Mouse (Mus musculus) spleen, postnatal 14 days (tissue): ENCODE results near the gene Ogfrl1.
A peak's percentile ranks its signal among the peaks of the same experiment; 100 is the strongest.
"Not testable (repeated sequence)": the region's sequence is repeated elsewhere in the genome, so short reads cannot be mapped to it uniquely, and the experiment has no call there.

Source experiments
- DNase-seq, 2 experiments: peaks; one replicate each; pipeline ENCODE4 v3.0.0; 2021 to 2022; ENCODE audit warnings: low spot score in 2 of 2

Ogfrl1 gene

GRCm38 (mm10) chr1:23397623-23398022 is at the start of gene Ogfrl1:
TSS of gene Ogfrl1 (minus strand) at chr1:23397772.
- no peak for DNase-seq

GRCm38 (mm10) chr1:23445736-23446424 is 48.3 kb upstream of the Ogfrl1 start:
- no peak for DNase-seq

GRCm38 (mm10) chr1:23433612-23434011 is 36.0 kb upstream of the Ogfrl1 start:
- DNase-seq = no peak

DNA sequence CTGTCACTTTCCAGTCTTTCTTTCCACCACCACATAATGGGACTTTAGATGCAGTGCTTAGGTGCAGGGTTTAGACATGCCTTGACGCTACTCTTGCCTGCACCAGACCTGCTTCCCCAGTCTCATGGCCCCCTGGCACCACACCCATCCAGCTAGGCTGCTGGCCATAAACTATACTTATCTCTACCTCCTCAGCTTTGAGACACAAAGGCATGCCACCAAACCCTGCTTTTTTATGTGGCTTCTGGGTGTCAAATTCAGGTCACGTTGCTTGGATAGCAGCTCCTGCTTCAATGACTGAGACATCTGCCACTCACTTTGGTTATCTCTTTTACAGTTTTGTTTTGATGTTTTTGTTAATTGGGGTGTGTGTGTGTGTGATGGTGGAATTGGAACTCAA is 28.9 kb upstream of the Ogfrl1 start:
- DNase-seq = no peak

DNA sequence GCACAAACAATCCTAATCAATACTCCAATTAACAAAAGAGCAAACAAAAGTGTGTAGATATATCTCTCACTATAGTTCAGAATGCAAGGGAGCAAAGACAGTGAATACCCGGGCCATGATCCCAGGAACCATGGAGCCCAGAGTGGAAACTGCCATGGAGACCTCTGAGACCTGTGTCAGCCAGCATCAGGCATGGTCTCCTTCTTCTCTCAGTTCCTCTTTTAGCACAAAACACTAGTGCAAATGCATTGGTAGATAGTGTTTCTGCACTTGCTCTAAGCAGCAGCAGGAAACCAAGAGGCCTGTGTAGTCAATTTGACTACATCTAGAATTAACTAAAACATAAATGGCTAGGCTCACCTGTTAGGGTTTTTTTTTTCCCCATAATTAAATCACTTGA is 21.4 kb upstream of the Ogfrl1 start:
- no peak for DNase-seq

DNA sequence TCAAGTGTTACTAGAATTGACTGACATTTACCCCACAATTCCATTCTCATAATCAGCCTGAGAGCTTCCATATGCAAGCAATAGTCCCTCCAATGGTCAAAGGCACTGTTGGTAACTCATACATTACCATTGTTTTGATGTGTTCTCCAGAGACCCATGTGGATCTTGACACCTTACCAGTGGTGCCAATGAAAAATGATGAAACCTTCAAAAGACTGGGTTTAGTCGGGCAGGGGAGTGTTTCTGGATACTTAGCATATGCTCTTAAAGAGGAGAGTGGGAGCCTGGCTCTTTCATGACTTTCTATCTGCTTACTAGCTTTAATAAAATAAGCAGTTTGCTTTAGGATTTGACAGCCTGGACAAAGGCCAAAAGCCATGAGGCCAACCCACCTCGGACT is 20.5 kb upstream of the Ogfrl1 start:
- DNase-seq = no peak

DNA sequence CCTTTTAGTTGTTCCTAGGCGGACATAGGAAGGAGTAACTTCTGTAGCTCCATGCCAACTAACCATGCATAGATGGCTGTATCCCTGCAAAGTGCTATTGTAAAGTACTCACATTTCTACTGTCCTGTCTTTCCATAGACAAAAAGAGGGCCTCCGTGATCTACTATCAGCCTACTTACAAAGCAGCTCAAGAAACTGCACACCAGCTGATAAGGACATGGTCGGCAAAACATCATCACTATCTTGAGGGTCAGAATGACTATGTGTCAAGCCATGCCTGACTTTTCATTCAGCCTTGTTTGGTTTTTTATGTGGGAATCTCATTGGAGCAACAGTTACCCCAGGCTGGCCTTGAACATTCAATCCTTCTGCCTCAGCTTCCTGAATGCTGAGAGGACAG is 20.0 kb upstream of the Ogfrl1 start:
- DNase-seq = no peak

DNA sequence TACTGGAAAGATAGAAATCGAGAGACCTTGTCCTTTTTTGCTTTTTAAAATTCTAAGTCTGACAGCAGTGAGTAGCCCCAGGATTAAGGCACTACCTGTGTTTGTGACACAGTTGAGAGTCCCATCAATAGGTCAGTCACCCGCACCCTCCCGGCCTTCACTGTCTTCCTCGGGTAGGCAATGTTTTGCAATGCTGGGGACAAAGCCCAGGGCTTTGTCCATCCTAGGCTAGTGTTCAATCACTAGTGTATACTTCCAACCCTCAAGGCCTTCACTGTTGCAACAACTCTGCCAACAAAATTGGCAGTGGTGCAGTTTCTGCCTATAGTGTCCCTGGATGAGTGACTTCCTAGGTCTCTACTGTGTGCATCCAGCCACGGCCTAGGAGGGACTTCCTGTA is 14.0 kb upstream of the Ogfrl1 start:
- DNase-seq = no peak

GRCm38 (mm10) chr1:23409960-23410359 is 12.4 kb upstream of the Ogfrl1 start:
- DNase-seq = no peak

DNA sequence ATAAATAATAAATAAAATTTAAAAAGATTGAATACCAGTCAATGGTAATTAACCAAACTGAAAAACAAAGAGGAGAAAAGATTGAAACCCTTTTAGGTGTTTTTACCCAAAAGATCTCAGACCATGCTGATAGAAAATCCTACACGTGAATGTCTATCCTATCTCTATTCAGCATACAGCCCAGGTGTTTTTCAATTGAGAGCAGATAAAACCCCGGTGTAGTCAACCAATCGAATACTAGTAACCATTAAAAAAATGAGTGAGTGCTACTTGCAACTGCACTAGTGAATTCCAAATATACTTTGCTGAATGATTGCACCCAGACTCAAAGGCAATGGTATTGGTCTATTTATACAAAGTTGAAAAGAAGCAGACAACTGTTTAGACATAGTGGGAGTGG is 4.8 kb upstream of the Ogfrl1 start:
- no peak for DNase-seq

DNA sequence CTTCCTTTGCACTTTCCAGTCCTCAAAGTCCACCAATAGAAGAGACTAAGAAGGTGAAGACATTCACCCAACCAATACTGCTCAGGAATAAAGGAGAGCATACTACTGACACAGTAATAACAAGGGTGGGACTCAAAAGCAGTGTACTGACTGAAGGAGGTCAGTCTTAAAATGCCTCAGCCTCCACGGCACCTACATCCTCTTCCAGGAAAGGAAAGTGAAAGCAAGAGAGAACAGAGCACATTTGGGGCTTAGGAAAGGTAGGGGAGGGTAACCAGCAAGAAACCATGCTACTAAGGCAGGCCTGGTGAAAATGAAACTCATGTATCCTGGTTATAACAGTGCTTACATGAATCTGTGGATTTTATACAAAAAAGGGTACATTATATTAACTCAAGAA is 2.0 kb upstream of the Ogfrl1 start:
- no peak for DNase-seq

DNA sequence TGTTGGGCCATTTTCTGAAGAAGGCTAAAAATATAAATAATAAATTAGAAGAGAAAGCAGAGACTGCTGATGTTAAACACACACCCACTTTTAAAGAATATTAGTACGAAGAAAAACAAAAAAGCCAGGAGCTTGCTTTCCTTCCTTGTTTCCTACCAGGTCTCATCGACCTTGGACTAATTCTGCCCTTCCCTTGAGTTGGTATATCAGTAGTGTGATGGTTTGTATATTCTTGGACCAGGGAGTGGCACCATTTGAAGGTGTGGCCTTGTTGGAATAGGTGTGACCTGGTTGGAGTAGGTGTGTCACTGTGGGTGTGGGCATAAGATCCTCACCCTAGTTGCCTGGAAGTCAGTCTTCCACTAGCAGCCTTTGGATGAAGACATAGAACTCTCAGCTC is 3.2 kb downstream of the Ogfrl1 start:
- DNase-seq = not testable (repeated sequence)

- no peak for DNase-seq
Measured at GRCm38 (mm10) chr1:23391744-23392143, 5.8 kb downstream of the Ogfrl1 start.

- no peak for DNase-seq
Measured at GRCm38 (mm10) chr1:23384326-23384725, 13.2 kb downstream of the Ogfrl1 start.

DNA sequence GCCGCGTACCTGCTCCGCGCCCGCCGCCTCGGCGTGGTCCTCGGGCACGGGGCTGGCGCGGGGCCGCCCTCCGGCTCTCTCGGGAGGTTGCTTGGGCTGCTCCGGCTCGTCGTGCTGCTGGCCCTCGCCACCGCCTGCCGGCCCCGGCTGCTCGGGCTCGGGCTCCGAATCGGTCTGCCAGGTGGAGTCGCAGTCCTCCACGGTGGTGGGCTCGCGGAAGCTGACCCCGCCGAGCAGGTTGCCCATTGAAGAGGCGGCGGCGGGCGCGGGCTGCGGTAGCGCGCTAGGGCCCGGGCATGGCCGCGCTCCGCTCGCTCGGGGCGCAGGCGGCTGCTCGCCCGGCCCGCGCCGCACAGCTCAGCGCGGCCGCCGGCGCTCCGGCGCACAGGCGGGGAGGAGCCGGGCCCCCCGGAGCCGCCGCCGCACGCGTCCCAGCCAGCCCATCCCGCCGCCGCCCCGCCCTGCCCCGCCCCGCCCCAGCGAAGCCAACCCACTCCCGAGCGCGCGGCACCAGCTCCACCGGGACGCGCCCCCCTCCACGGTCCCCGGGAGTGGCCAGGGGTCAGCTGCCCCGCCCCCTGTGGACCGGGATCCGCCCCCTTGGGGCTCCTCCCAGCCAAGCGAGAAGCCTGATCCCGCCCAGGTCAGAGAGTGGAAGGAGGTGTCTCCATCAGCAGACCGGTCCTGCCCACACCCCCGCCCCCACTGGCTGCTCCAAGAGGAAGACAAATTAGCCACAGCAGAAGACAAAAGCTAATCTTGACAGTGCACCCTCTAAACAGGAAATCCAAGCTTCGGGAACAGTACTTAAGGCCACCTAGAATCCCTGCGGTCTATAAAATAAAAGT is 14.5 kb downstream of the Ogfrl1 start:
- peak; percentile 89 to 91 for DNase-seq

DNA sequence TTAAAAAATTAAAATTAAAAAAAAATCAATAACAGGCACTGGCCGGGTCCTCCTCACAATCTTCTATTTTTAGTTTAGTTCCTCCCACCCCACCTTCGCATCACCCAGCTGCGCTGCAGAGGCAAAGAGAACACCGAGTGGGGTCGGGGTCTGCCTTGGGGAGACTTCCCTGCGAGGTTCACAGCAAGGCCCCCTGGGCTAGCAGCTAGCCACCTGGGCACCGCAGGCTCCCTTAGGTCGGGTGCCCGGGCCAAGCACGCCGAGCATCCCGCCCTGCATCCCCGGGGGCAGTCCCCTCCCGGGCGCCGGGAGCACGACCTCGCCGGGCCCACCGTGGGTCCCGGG is 15.1 kb downstream of the Ogfrl1 start:
- DNase-seq = peak in 1 of 2 experiments; percentile 25

DNA sequence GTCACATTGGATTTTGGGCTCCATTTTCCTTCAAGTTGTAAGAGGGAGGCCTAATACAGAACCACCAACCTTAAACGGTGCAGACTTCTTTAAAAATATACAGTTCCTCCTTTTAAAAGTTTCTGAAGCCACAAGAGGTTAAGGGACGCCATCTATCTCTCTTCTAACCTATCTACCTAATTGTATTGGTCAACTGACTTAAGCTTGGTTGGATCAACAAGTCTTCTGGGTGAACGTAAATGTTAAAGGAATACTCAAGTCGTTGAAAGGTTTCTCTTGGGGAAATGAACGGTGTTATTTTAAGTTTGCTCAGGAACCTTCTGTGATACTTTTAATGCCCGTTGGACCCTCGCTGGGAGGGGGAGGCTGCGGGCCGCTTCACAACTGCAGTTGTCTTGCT is 15.5 kb downstream of the Ogfrl1 start:
- no peak for DNase-seq

GRCm38 (mm10) chr1:23379911-23380740 is 17.4 kb downstream of the Ogfrl1 start:
- no peak for DNase-seq

DNA sequence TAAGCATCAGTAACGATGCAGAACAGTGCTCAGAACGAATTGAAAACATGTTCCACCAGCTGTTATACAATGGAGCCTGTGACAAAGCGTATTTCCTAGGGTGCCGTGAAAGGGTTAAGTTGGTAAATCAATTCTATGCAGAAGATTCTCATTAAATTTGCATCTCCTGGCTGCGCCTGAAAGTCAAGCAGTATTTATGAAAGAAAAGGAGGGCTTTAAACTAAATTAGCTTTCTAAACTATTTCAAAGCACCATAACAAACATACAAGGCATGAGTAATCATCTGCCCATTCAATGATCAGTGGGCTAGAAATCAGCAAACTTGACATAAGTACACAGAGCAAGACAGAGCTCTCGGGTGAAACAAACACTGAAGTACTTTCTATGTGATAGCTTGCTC is 18.3 kb downstream of the Ogfrl1 start:
- no peak for DNase-seq

DNA sequence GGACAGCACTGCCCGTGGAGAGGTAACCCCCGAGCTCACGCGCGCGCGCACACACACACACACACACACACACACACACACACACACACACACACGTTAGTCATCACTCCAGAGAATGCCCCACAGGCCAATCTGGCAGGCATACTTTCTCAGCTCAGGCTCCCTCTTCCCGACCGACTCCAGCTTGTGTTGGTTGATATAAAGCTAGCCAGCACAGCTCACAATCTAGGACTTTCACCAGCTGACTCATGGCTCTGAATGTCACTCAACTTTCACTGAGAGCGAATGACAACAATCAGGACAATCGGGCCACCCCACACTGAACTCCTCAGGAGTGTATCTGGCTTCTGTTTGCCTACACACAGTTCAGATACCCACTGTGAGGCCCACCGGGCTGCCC is 20.0 kb downstream of the Ogfrl1 start:
- no peak for DNase-seq

GRCm38 (mm10) chr1:23374156-23374555 is 23.4 kb downstream of the Ogfrl1 start:
- DNase-seq = no peak

- DNase-seq = no peak
Measured at GRCm38 (mm10) chr1:23365614-23366013, 32.0 kb downstream of the Ogfrl1 start.

DNA sequence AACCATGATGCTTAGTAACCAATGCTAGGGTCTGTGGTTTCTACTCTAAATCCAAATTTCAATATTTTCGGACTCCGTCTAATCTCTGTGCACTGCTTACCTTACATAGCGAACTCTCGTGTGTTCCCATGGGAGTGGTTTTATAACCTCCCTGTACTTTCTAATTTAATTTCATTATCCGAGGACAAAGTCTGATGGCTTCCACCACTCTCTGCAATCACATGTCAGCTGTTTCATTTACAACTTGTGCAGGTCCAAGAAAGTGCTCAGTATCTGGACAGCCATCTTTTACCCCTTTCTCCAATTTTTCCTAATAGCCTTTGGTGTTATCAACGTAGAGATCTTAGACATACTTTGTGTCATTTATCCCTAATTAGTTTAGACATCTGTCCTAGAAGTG is 44.7 kb downstream of the Ogfrl1 start:
- DNase-seq = no peak
